Mouse (Mus musculus) E14TG2a.4 (cell line): ENCODE measurements at regions not wholly inside any gene's neighbourhood (a gene's known extent, or its start where the extent isn't known, plus 50 kb on each side); places are given as distances from the start of the nearest gene placed in this dataset.

Source experiments
- H3K27me3 ChIP-seq: 2 replicates; pipeline ENCODE4 v1.6.1; 2014; ENCODE audit warnings: low read length, control low read depth; ENCODE audit not compliant: insufficient read depth
- H3K36me3 ChIP-seq: 2 replicates; pipeline ENCODE4 v1.6.1; 2014; ENCODE audit warnings: low read length, control low read depth; ENCODE audit not compliant: insufficient read depth
- H3K4me1 ChIP-seq: replicated peaks from 2 replicates; pipeline ENCODE4 v1.6.1; 2014; ENCODE audit warnings: low read depth, low read length, control low read depth
- H3K4me3 ChIP-seq: replicated peaks from 2 replicates; pipeline ENCODE4 v1.5.1; 2014; ENCODE audit warnings: mild to moderate bottlenecking, low read length
- H3K9me3 ChIP-seq: 2 replicates; pipeline ENCODE4 v1.6.1; 2014; ENCODE audit warnings: low read length, control low read depth
- CTCF ChIP-seq: conservative IDR thresholded peaks from 2 replicates; pipeline ENCODE4 v1.5.1; 2014; ENCODE audit warnings: low read length
- NANOG ChIP-seq: IDR thresholded peaks from 2 replicates; pipeline ENCODE4 v1.6.1; 2014; ENCODE audit warnings: borderline replicate concordance, low read length, mixed read lengths
- POU5F1 ChIP-seq: IDR thresholded peaks from 2 replicates; pipeline ENCODE4 v1.6.1; 2014; ENCODE audit warnings: low read length, borderline replicate concordance

- Histone ChIP-seq H3K36me3 (no peaks in the 10 kb centered on the region), H3K4me3 (no peak overlapping the region), H3K4me1 (no peaks in the 10 kb centered on the region), H3K9me3 (no peaks in the 10 kb centered on the region), H3K27me3 (no peaks in the 10 kb centered on the region)
- no peak for TF ChIP-seq CTCF
- no peak for TF ChIP-seq NANOG
- no peak for TF ChIP-seq POU5F1
Measured at GRCm38 (mm10) chr2:107232885-107233284, 57.6 kb upstream of the Kcna4 start.
